Mouse (Mus musculus) kidney, postnatal 25 days (tissue): ENCODE results near the gene Ptges3.
"Not testable (repeated sequence)": the region's sequence is repeated elsewhere in the genome, so short reads cannot be mapped to it uniquely, and the experiment has no call there.

Source experiments
- DNase-seq, 2 experiments: peaks; one replicate each; pipeline ENCODE4 v3.0.0; 2021; ENCODE audit warnings: mixed read lengths in 2 of 2

Gene Ptges3

GRCm38 (mm10) chr10:128058601-128059151 lies at the start of gene Ptges3:
Gene Ptges3, plus strand, starts transcription at chr10:128058954.
- DNase-seq, result peak; percentile 98

GRCm38 (mm10) chr10:128009735-128010134 lies 49.0 kb upstream of the Ptges3 start:
- DNase-seq, result no peak

- DNase-seq, result peak; percentile 82 to 91
Observed at GRCm38 (mm10) chr10:128015068-128015934, 43.5 kb upstream of the Ptges3 start, which contains the start of gene Prim1. Gene Prim1, plus strand, starts transcription at chr10:128015168.

- no peak for DNase-seq
Observed at GRCm38 (mm10) chr10:128022196-128022595, 36.6 kb upstream of the Ptges3 start.

GRCm38 (mm10) chr10:128023496-128023895 lies 35.3 kb upstream of the Ptges3 start:
- DNase-seq, result no peak

- no peak for DNase-seq
Observed at GRCm38 (mm10) chr10:128029931-128030330, 28.8 kb upstream of the Ptges3 start.

- no peak for DNase-seq
Observed at GRCm38 (mm10) chr10:128030860-128031259, 27.9 kb upstream of the Ptges3 start.

- peak; percentile 70 to 83 for DNase-seq
Observed at GRCm38 (mm10) chr10:128036746-128037425, 21.9 kb upstream of the Ptges3 start.

GRCm38 (mm10) chr10:128037921-128038320 lies 20.8 kb upstream of the Ptges3 start:
- DNase-seq, result no peak

GRCm38 (mm10) chr10:128039167-128039566 lies 19.6 kb upstream of the Ptges3 start:
- DNase-seq, result no peak

GRCm38 (mm10) chr10:128039858-128040257 lies 18.9 kb upstream of the Ptges3 start:
- no peak for DNase-seq

- no peak for DNase-seq
Observed at GRCm38 (mm10) chr10:128040293-128040692, 18.5 kb upstream of the Ptges3 start.

- DNase-seq, result no peak
Observed at GRCm38 (mm10) chr10:128041636-128042035, 17.1 kb upstream of the Ptges3 start.

GRCm38 (mm10) chr10:128042466-128042865 lies 16.3 kb upstream of the Ptges3 start:
- DNase-seq, result no peak

GRCm38 (mm10) chr10:128043041-128043835 lies 15.5 kb upstream of the Ptges3 start:
- no peak for DNase-seq

- no peak for DNase-seq
Observed at GRCm38 (mm10) chr10:128048157-128048556, 10.6 kb upstream of the Ptges3 start.

- DNase-seq, result no peak
Observed at GRCm38 (mm10) chr10:128049741-128050140, 9.0 kb upstream of the Ptges3 start.

- DNase-seq, result no peak
Observed at GRCm38 (mm10) chr10:128050355-128050754, 8.4 kb upstream of the Ptges3 start.

- no peak for DNase-seq
Observed at GRCm38 (mm10) chr10:128051589-128051988, 7.2 kb upstream of the Ptges3 start.

- not testable (repeated sequence) for DNase-seq
Observed at GRCm38 (mm10) chr10:128052136-128052535, 6.6 kb upstream of the Ptges3 start.

GRCm38 (mm10) chr10:128053001-128053400 lies 5.8 kb upstream of the Ptges3 start:
- DNase-seq, result no peak

- DNase-seq, result no peak
Observed at GRCm38 (mm10) chr10:128058184-128058583, 570 bp upstream of the Ptges3 start.
